Mouse (Mus musculus): ENCODE results near the gene Itgb5. TPM values are rescaled to one million over a fixed set of nuclear protein-coding genes. Genes with fewer than 3 reads are reported as not detected.

Itgb5 gene
- total and polyA plus RNA-seq, 2 experiments from 2014 or later = 18.4 to 46.7 TPM

DNA sequence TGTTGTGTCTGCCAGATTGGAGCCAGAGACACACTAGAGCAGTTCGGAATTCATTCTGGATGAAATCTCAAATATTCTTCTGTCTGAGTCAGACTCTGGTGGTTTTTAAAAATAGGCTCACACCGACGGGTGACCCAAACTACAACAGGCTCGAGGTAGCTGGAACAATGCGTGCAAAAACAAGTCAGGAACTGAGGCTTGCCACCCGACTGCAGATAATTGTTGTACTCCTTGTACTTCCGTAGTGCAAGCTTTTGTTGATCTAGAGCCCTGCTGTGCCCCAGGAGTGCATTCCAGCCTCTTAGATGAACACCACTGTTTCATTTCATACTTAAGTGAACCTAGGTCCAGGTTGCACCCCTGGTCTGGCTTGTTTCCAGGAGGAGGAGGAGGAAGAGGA is 43.8 kb downstream of the Itgb5 start:
- Histone ChIP-seq H3K36me3 (ENCODE audit: insufficient read depth, low read length) (no peaks in the 10 kb centered on the region), H3K9me3 (ENCODE audit: low read length) (no peaks in the 10 kb centered on the region), H3K4me1 (ENCODE audit: insufficient read depth, low read length) (no peaks in the 10 kb centered on the region), H3K27me3 (ENCODE audit: insufficient read depth, low read length) (no peaks in the 10 kb centered on the region), H3K27ac (no peak overlapping the region), H3K9ac (replicated peaks; ENCODE audit: low read length) (no peak overlapping the region), H3K4me2 (ENCODE audit: low read depth, low read length) (no peak overlapping the region), H3K4me3 (ENCODE audit: low read length) (no peak overlapping the region)
- no peak for TF ChIP-seq CTCF (IDR thresholded peaks at IDR 0.05; ENCODE audit: low read depth)
- 60% methylated on average over 7 of the region's 7 CpGs for WGBS
- ATAC-seq (no peak), DNase-seq (ENCODE audit: low spot score) (no peak)

DNA sequence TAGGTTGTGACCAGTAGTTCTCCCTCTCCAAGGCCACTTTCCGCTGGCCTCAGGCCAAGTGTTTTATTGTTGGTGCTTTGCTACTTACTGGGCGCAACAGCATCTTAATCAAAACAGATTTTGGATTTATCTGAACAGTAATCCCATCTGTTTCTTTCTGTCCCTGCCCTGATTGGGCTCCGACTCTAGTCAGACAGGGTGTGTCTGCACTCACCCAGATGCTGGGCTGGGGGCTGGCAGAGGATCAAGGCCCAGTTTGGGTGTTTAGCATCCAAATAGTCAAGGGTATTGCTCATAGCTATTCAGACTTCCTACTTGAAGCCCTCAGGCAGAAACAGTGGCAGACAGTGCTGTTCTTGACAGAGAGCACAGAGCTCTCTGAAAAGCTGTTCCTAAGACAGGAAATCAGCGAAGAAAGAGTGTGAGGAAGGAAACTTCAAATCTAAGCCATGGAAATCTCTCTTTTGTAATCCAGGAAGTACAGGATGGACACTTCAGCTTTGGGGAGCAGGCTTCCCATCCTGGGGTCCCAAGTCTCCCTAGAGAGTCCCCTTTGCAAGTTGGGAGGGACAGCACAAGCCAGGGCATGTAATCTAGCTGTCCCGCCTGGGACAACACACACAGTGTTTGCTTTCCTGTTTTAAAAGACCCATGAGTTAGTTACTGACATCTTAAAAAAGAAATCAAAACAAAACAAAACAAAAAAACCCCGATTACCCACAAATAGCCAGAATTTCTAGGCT is 48.7 kb downstream of the Itgb5 start:
- no peak overlapping the region for H3K4me3 ChIP-seq (ENCODE audit: low read length)
- DNase-seq (ENCODE audit: low spot score) (peak; percentile 40), ATAC-seq (peak; percentile 38; the same call in 1 of the 2 replicates)
- 50% methylated on average over 6 of the region's 6 CpGs for WGBS
- TF ChIP-seq CTCF (IDR thresholded peaks at IDR 0.05; ENCODE audit: low read depth) = no peak
- H3K9ac ChIP-seq (replicated peaks; ENCODE audit: low read length) = no peak overlapping the region
- no peaks in the 10 kb centered on the region for H3K9me3 ChIP-seq (ENCODE audit: low read length)
- H3K36me3 ChIP-seq (ENCODE audit: insufficient read depth, low read length) = no peaks in the 10 kb centered on the region
- 0 out of 2 replicates have a peak overlapping the region, but pooled peaks have one; percentile 45 for H3K27ac ChIP-seq
- H3K27me3 ChIP-seq (ENCODE audit: insufficient read depth, low read length) = no peaks in the 10 kb centered on the region
- H3K4me1 ChIP-seq (ENCODE audit: insufficient read depth, low read length) = 0 out of 2 replicates have a peak, but pooled peaks cover 8% of the 10 kb centered on the region
- H3K4me2 ChIP-seq (ENCODE audit: low read depth, low read length) = no peak overlapping the region

DNA sequence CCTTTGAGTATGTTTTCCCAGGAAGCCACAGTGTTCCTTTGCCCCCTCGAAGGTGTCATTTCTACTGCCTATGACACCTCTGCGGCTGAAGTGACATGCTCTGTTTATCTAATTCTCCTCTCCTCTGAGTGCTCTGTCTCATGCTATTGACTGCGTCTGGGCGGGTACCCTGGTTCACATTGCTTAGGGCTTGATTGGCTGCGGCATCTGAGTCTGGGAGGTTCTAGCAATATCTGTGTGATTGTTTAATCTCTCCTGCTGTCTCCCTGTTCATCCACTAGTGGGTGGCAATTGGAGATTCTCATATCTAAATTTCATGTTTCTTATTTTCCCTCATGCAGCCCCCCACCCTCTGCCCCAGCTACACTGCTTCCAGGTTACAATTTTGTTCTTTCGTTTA is 49.6 kb downstream of the Itgb5 start:
- WGBS = 68% methylated on average over 6 of the region's 6 CpGs
- Histone ChIP-seq H3K27me3 (ENCODE audit: insufficient read depth, low read length) (no peaks in the 10 kb centered on the region), H3K36me3 (ENCODE audit: insufficient read depth, low read length) (no peaks in the 10 kb centered on the region), H3K9ac (replicated peaks; ENCODE audit: low read length) (no peak overlapping the region), H3K4me2 (ENCODE audit: low read depth, low read length) (no peak overlapping the region), H3K9me3 (ENCODE audit: low read length) (no peaks in the 10 kb centered on the region), H3K27ac (no peak overlapping the region), H3K4me3 (ENCODE audit: low read length) (no peak overlapping the region), H3K4me1 (ENCODE audit: insufficient read depth, low read length) (peaks cover 10% of the 10 kb centered on the region; the same call in 1 of the 2 replicates)
- no peak for DNase-seq (ENCODE audit: low spot score)
- peak; percentile 29; the same call in 1 of the 2 replicates for TF ChIP-seq CTCF (IDR thresholded peaks at IDR 0.05; ENCODE audit: low read depth)
- no peak for ATAC-seq

DNA sequence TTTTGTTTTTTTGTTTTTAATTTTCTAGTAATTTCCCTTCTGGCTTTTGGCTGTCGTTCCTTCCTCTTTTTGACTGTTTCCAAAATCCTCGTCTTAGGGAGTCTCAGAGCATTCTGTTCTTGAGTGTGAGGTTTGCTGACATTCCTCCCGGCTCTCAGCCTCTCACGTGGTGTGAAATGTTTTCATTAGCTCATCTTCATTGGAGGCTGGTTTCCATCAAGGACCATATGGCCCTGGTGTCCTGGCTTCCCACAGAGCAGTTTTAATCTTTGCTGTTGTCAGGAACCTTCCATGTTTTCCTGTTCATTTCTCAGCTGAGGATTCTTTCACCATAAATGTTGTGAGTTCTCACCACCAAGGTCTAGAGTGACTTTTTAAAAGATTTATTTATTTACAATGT is 50.1 kb downstream of the Itgb5 start:
- H3K36me3 ChIP-seq (ENCODE audit: insufficient read depth, low read length) = no peaks in the 10 kb centered on the region
- H3K4me2 ChIP-seq (ENCODE audit: low read depth, low read length) = no peak overlapping the region
- DNase-seq (ENCODE audit: low spot score) (no peak), ATAC-seq (no peak)
- 47% methylated on average over 4 of the region's 4 CpGs for WGBS
- H3K9me3 ChIP-seq (ENCODE audit: low read length) = no peaks in the 10 kb centered on the region
- H3K4me3 ChIP-seq (ENCODE audit: low read length) = no peak overlapping the region
- no peak overlapping the region for H3K9ac ChIP-seq (replicated peaks; ENCODE audit: low read length)
- H3K27me3 ChIP-seq (ENCODE audit: insufficient read depth, low read length) = no peaks in the 10 kb centered on the region
- H3K4me1 ChIP-seq (ENCODE audit: insufficient read depth, low read length) = peaks cover 14% of the 10 kb centered on the region; the same call in 1 of the 2 replicates
- TF ChIP-seq CTCF (IDR thresholded peaks at IDR 0.05; ENCODE audit: low read depth) = no peak
- no peak overlapping the region for H3K27ac ChIP-seq

DNA sequence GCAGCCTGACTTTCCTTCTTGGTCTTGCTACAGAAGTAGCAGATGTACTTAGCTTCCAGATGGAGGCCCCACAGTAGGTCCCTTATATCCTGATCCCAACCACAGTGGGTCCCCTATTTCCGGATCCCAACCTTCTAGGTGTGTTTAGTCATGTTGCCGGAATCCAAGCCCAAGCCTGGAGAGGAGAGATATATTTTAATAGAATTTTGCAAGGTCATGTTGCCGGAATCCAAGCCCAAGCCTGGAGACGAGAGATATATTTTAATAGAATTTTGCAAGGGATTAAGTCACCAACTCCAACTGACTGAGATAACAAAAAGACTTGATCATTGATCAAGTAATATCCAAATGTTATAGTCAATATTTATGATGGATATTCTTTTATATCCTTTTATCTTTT is 51.3 kb downstream of the Itgb5 start:
- Histone ChIP-seq H3K4me3 (ENCODE audit: low read length) (no peak overlapping the region), H3K9ac (replicated peaks; ENCODE audit: low read length) (no peak overlapping the region), H3K4me1 (ENCODE audit: insufficient read depth, low read length) (peaks cover 14% of the 10 kb centered on the region; the same call in 1 of the 2 replicates), H3K27ac (no peak overlapping the region), H3K4me2 (ENCODE audit: low read depth, low read length) (no peak overlapping the region), H3K36me3 (ENCODE audit: insufficient read depth, low read length) (no peaks in the 10 kb centered on the region), H3K9me3 (ENCODE audit: low read length) (no peaks in the 10 kb centered on the region), H3K27me3 (ENCODE audit: insufficient read depth, low read length) (no peaks in the 10 kb centered on the region)
- DNase-seq (ENCODE audit: low spot score) (no peak), ATAC-seq (no peak)
- TF ChIP-seq CTCF (IDR thresholded peaks at IDR 0.05; ENCODE audit: low read depth) = no peak
- 85% methylated on average over 4 of the region's 4 CpGs for WGBS

DNA sequence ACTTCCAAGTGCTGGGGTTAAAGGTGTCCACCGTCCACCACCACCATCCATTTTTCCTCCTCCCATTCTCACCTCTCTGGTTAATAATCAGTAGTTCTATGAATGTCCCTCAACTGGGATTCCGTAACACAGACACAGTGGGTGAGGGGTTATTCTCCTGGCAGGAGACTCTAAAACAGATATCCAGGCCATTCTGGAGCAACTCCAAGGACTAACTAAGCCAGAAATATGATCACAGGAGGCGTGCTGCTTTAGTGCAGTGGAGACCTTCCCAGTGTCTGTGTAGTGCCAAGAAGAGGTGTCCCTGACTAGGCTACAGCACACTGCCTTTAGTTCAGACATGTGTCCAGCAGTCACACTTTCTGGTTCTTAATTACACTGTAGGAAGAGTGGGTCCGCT is 53.1 kb downstream of the Itgb5 start:
- 43% methylated on average over 4 of the region's 4 CpGs for WGBS
- Histone ChIP-seq H3K27ac (peak overlapping the region; percentile 54; the same call in 1 of the 2 replicates), H3K27me3 (ENCODE audit: insufficient read depth, low read length) (no peaks in the 10 kb centered on the region), H3K36me3 (ENCODE audit: insufficient read depth, low read length) (no peaks in the 10 kb centered on the region), H3K9ac (replicated peaks; ENCODE audit: low read length) (no peak overlapping the region), H3K4me3 (ENCODE audit: low read length) (no peak overlapping the region), H3K4me2 (ENCODE audit: low read depth, low read length) (no peak overlapping the region), H3K9me3 (ENCODE audit: low read length) (no peaks in the 10 kb centered on the region), H3K4me1 (ENCODE audit: insufficient read depth, low read length) (peaks cover 14% of the 10 kb centered on the region; the same call in 1 of the 2 replicates)
- ATAC-seq = peak; percentile 61
- DNase-seq (ENCODE audit: low spot score) = peak; percentile 60
- TF ChIP-seq CTCF (IDR thresholded peaks at IDR 0.05; ENCODE audit: low read depth) = no peak
